Mouse (Mus musculus): Measurements from ENCODE around the gene Mecp2.

DNA sequence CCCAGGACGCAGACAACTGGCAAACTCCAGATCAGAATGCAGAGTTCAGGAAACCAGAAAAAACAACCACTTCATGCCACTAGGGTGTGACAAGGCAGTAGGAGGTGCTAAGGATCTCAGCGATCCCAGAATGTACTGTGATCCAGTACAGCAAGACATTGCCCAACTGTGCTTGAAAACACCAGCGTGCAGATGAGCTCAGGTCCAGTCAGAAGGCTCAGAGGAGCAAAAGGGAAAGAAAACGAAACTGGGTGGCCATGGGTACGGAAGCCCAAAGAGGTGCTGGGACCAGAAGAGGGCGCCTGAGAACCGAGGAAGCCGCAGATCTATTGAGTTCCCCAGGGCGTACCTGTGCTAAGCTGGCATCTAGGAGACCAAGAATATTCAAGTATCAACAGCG is 19.7 kb downstream of the Mecp2 start:
- TF ChIP-seq FLI1 (IDR thresholded peaks at IDR 0.05; ENCODE audit: low read length): no peak
- TF ChIP-seq GATA1 (IDR thresholded peaks at IDR 0.05; ENCODE audit: borderline replicate concordance, low read length): no peak

Data from megakaryocyte, embryonic 14.5 days (primary cell).